Mouse (Mus musculus) kidney, adult 18-20 months (tissue): Measurements from ENCODE around the gene Ttc28.

Source experiments
- DNase-seq: peaks from one replicate; pipeline ENCODE4 v3.0.0; 2021

The Ttc28 gene

GRCm38 (mm10) chr5:111217447-111218110, 338.0 kb downstream of the Ttc28 start:
- no peak for DNase-seq

- no peak for DNase-seq
Observed at GRCm38 (mm10) chr5:111218111-111218891, 338.7 kb downstream of the Ttc28 start.

GRCm38 (mm10) chr5:111218998-111219397, 339.4 kb downstream of the Ttc28 start:
- no peak for DNase-seq

- no peak for DNase-seq
Observed at GRCm38 (mm10) chr5:111220679-111221380, 341.2 kb downstream of the Ttc28 start.

GRCm38 (mm10) chr5:111222820-111223219, 343.2 kb downstream of the Ttc28 start:
- DNase-seq, result no peak

GRCm38 (mm10) chr5:111225306-111225705, 345.7 kb downstream of the Ttc28 start:
- DNase-seq, result no peak

GRCm38 (mm10) chr5:111226486-111226885, 346.9 kb downstream of the Ttc28 start:
- no peak for DNase-seq

GRCm38 (mm10) chr5:111227850-111228249, 348.2 kb downstream of the Ttc28 start:
- peak; percentile 28 for DNase-seq

GRCm38 (mm10) chr5:111228302-111229040, 348.9 kb downstream of the Ttc28 start:
- peak; percentile 23 for DNase-seq

- DNase-seq, result no peak
Observed at GRCm38 (mm10) chr5:111229041-111229394, 349.4 kb downstream of the Ttc28 start.

GRCm38 (mm10) chr5:111229671-111230070, 350.1 kb downstream of the Ttc28 start:
- DNase-seq, result no peak

GRCm38 (mm10) chr5:111231044-111231443, 351.4 kb downstream of the Ttc28 start:
- no peak for DNase-seq

GRCm38 (mm10) chr5:111231769-111232168, 352.2 kb downstream of the Ttc28 start:
- DNase-seq, result no peak

GRCm38 (mm10) chr5:111233022-111233709, 353.6 kb downstream of the Ttc28 start:
- DNase-seq, result no peak

- DNase-seq, result peak; percentile 77
Observed at GRCm38 (mm10) chr5:111235131-111235530, 355.5 kb downstream of the Ttc28 start.

- DNase-seq, result no peak
Observed at GRCm38 (mm10) chr5:111237176-111237636, 357.6 kb downstream of the Ttc28 start.

- DNase-seq, result no peak
Observed at GRCm38 (mm10) chr5:111239223-111239622, 359.6 kb downstream of the Ttc28 start.

GRCm38 (mm10) chr5:111243447-111244040, 363.9 kb downstream of the Ttc28 start:
- DNase-seq, result no peak

GRCm38 (mm10) chr5:111244061-111244460, 364.5 kb downstream of the Ttc28 start:
- no peak for DNase-seq

GRCm38 (mm10) chr5:111247571-111248265, 368.1 kb downstream of the Ttc28 start:
- DNase-seq, result no peak

- no peak for DNase-seq
Observed at GRCm38 (mm10) chr5:111252147-111252546, 372.5 kb downstream of the Ttc28 start.
